Mouse (Mus musculus) MEL (cell line): ENCODE measurements around the gene Tsc22d2. TPM values are rescaled to one million over a fixed set of nuclear protein-coding genes. Genes with fewer than 3 reads are reported as not detected.

Experiments used
- DNase-seq: peaks from one replicate; pipeline ENCODE4 v3.0.0; 2011; ENCODE audit warnings: low read depth, low spot score
- H3K27ac ChIP-seq: 2 replicates; pipeline ENCODE4 v1.5.1; 2012; ENCODE audit warnings: low read depth, mild to moderate bottlenecking, control low read depth, low read length, moderate library complexity; ENCODE audit not compliant: control insufficient read depth
- H3K27me3 ChIP-seq, 2 experiments: fragments of 150-350 bp in 1 of 2; sonication (generic) in 1 of 2; 2 replicates each; pipeline ENCODE4 v1.6.1; 2012; ENCODE audit warnings: low read length in 2 of 2, mild to moderate bottlenecking in 2 of 2, improper control_type of control experiment in 1 of 2, moderate library complexity in 1 of 2; ENCODE audit not compliant: insufficient read depth in 2 of 2, control insufficient read depth in 1 of 2
- H3K36me3 ChIP-seq, 2 experiments: 2 replicates each; pipeline ENCODE4 v1.6.1; 2012 to 2014; ENCODE audit warnings: low read length in 2 of 2, improper control_type of control experiment in 1 of 2, inconsistent platforms in 1 of 2, mild to moderate bottlenecking in 1 of 2; ENCODE audit not compliant: insufficient read depth in 2 of 2, control insufficient read depth in 1 of 2
- H3K4me1 ChIP-seq, 2 experiments: fragments of 150-350 bp in 1 of 2; sonication (generic) in 1 of 2; 2 replicates each; pipeline ENCODE4 v1.6.1; 2012; ENCODE audit warnings: low read length in 2 of 2, improper control_type of control experiment in 1 of 2, mild to moderate bottlenecking in 1 of 2; ENCODE audit not compliant: insufficient read depth in 2 of 2, control insufficient read depth in 1 of 2
- H3K4me3 ChIP-seq, 2 experiments: fragments of 150-350 bp in 1 of 2; sonication (generic) in 1 of 2; 2 replicates each; pipeline ENCODE4 v1.5.1; 2012; ENCODE audit warnings: low read depth in 2 of 2, low read length in 2 of 2, mild to moderate bottlenecking in 2 of 2, moderate library complexity in 2 of 2, control low read depth in 1 of 2, improper control_type of control experiment in 1 of 2; ENCODE audit not compliant: control insufficient read depth in 1 of 2, insufficient read depth in 1 of 2
- H3K79me2 ChIP-seq: 2 replicates; pipeline ENCODE4 v1.6.1; 2012; ENCODE audit warnings: mild to moderate bottlenecking, low read length, moderate library complexity; ENCODE audit not compliant: control insufficient read depth, poor library complexity, insufficient read depth
- H3K9ac ChIP-seq: 2 replicates; pipeline ENCODE4 v1.6.1; 2012; ENCODE audit warnings: low read depth, mild to moderate bottlenecking, control low read depth, low read length, moderate library complexity; ENCODE audit not compliant: control insufficient read depth, poor library complexity, severe bottlenecking
- H3K9me3 ChIP-seq: fragments of 150-350 bp; sonication (generic); replicated peaks from 2 replicates; pipeline ENCODE4 v1.6.1; 2012; ENCODE audit warnings: mild to moderate bottlenecking, low read length, improper control_type of control experiment, moderate library complexity; ENCODE audit not compliant: insufficient read depth
- CHD1 ChIP-seq: IDR thresholded peaks from 2 replicates; pipeline ENCODE4 v1.6.1; 2012; ENCODE audit warnings: low read depth, mild to moderate bottlenecking, inconsistent platforms, low read length, improper control_type of control experiment
- CHD2 ChIP-seq: IDR thresholded peaks from 2 replicates; pipeline ENCODE4 v1.6.1; 2011; ENCODE audit warnings: low read length, improper control_type of control experiment
- CTCF ChIP-seq, 3 experiments: IDR thresholded peaks in 2 of 3; conservative IDR thresholded peaks in 1 of 3; 2 replicates each; pipeline ENCODE4 v1.5.1; 2011 to 2012; ENCODE audit warnings: low read length in 3 of 3, low read depth in 2 of 3, mild to moderate bottlenecking in 2 of 3, improper control_type of control experiment in 1 of 3, inconsistent platforms in 1 of 3, mixed read lengths in 1 of 3, moderate library complexity in 1 of 3; ENCODE audit not compliant: control insufficient read depth in 1 of 3, insufficient read depth in 1 of 3, poor library complexity in 1 of 3, severe bottlenecking in 1 of 3
- E2F4 ChIP-seq: IDR thresholded peaks from 2 replicates; pipeline ENCODE4 v1.6.1; 2011; ENCODE audit warnings: low read depth, low read length, improper control_type of control experiment, borderline replicate concordance
- ELF1 ChIP-seq: IDR thresholded peaks from 2 replicates; pipeline ENCODE4 v1.6.1; 2014; ENCODE audit warnings: low read depth, mild to moderate bottlenecking, inconsistent platforms, low read length, improper control_type of control experiment, moderate library complexity
- EP300 ChIP-seq, 2 experiments: IDR thresholded peaks; 2 replicates each; pipeline ENCODE4 v1.6.1; 2011; ENCODE audit warnings: improper control_type of control experiment in 2 of 2, low read length in 2 of 2, low read depth in 1 of 2, mild to moderate bottlenecking in 1 of 2
- ETS1 ChIP-seq: IDR thresholded peaks from 2 replicates; pipeline ENCODE4 v1.6.1; 2012; ENCODE audit warnings: low read depth, mild to moderate bottlenecking, inconsistent platforms, low read length, improper control_type of control experiment, moderate library complexity
- GABPA ChIP-seq: IDR thresholded peaks from 2 replicates; pipeline ENCODE4 v1.6.1; 2012; ENCODE audit warnings: low read depth, mild to moderate bottlenecking, inconsistent platforms, low read length, improper control_type of control experiment, moderate library complexity
- GATA1 ChIP-seq: IDR thresholded peaks from 2 replicates; pipeline ENCODE4 v1.6.1; 2011; ENCODE audit warnings: low read depth, low read length, improper control_type of control experiment
- HCFC1 ChIP-seq: IDR thresholded peaks from 2 replicates; pipeline ENCODE4 v1.6.1; 2012; ENCODE audit warnings: low read depth, mild to moderate bottlenecking, inconsistent platforms, low read length, improper control_type of control experiment, moderate library complexity
- JUND ChIP-seq: IDR thresholded peaks from 2 replicates; pipeline ENCODE4 v1.6.1; 2011; ENCODE audit warnings: low read depth, mild to moderate bottlenecking, improper control_type of control experiment, low read length
- KAT2A ChIP-seq: conservative IDR thresholded peaks from 2 replicates; pipeline ENCODE4 v1.6.1; 2012; ENCODE audit warnings: low read depth, low read length, improper control_type of control experiment, inconsistent platforms
- MAFK ChIP-seq: IDR thresholded peaks from 2 replicates; pipeline ENCODE4 v1.6.1; 2011; ENCODE audit warnings: low read depth, mild to moderate bottlenecking, low read length, improper control_type of control experiment, borderline replicate concordance
- MAX ChIP-seq: IDR thresholded peaks from 2 replicates; pipeline ENCODE4 v1.6.1; 2011; ENCODE audit warnings: low read length, improper control_type of control experiment
- MAZ ChIP-seq: IDR thresholded peaks from 2 replicates; pipeline ENCODE4 v1.6.1; 2012; ENCODE audit warnings: low read depth, mild to moderate bottlenecking, inconsistent platforms, low read length, improper control_type of control experiment
- MEF2A ChIP-seq: IDR thresholded peaks from 2 replicates; pipeline ENCODE4 v1.6.1; 2014; ENCODE audit warnings: low read depth, mild to moderate bottlenecking, inconsistent platforms, low read length, improper control_type of control experiment; ENCODE audit not compliant: poor library complexity, insufficient replicate concordance, severe bottlenecking; ENCODE audit errors: extremely low read depth
- MXI1 ChIP-seq: IDR thresholded peaks from 2 replicates; pipeline ENCODE4 v1.6.1; 2011; ENCODE audit warnings: mild to moderate bottlenecking, low read depth, low read length, improper control_type of control experiment
- MYB ChIP-seq: IDR thresholded peaks from 2 replicates; pipeline ENCODE4 v1.6.1; 2011; ENCODE audit warnings: mild to moderate bottlenecking, low read depth, low read length, improper control_type of control experiment
- MYC ChIP-seq: IDR thresholded peaks from 2 replicates; pipeline ENCODE4 v1.6.1; 2011; ENCODE audit warnings: low read depth, mild to moderate bottlenecking, low read length, improper control_type of control experiment, moderate library complexity
- NELFE ChIP-seq: IDR thresholded peaks from 2 replicates; pipeline ENCODE4 v1.6.1; 2011; ENCODE audit warnings: low read depth, low read length, improper control_type of control experiment
- NRF1 ChIP-seq: IDR thresholded peaks from 2 replicates; pipeline ENCODE4 v1.6.1; 2014; ENCODE audit warnings: low read depth, mild to moderate bottlenecking, inconsistent platforms, low read length, improper control_type of control experiment, moderate library complexity; ENCODE audit not compliant: poor library complexity, insufficient read depth, severe bottlenecking
- POLR2A ChIP-seq, 2 experiments: IDR thresholded peaks; 2 replicates each; pipeline ENCODE4 v1.6.1; 2011 to 2012; ENCODE audit warnings: low read length in 2 of 2, mild to moderate bottlenecking in 2 of 2, control low read depth in 1 of 2, improper control_type of control experiment in 1 of 2, low read depth in 1 of 2, moderate library complexity in 1 of 2; ENCODE audit not compliant: control insufficient read depth in 1 of 2, insufficient read depth in 1 of 2, poor library complexity in 1 of 2
- POLR2AphosphoS2 ChIP-seq: IDR thresholded peaks from 2 replicates; pipeline ENCODE4 v1.6.1; 2011; ENCODE audit warnings: low read length, improper control_type of control experiment
- POLR2AphosphoS5 ChIP-seq: IDR thresholded peaks from 2 replicates; pipeline ENCODE4 v1.6.1; 2012; ENCODE audit warnings: low read depth, borderline replicate concordance, mild to moderate bottlenecking, inconsistent platforms, low read length, moderate library complexity, mixed read lengths
- RAD21 ChIP-seq: IDR thresholded peaks from 2 replicates; pipeline ENCODE4 v1.6.1; 2011; ENCODE audit warnings: mild to moderate bottlenecking, low read depth, low read length, improper control_type of control experiment
- RCOR1 ChIP-seq: IDR thresholded peaks from 2 replicates; pipeline ENCODE4 v1.6.1; 2012; ENCODE audit warnings: low read depth, mild to moderate bottlenecking, inconsistent platforms, low read length, improper control_type of control experiment
- SIN3A ChIP-seq: IDR thresholded peaks from 2 replicates; pipeline ENCODE4 v1.6.1; 2012; ENCODE audit warnings: low read length, improper control_type of control experiment, inconsistent platforms
- SMC3 ChIP-seq: IDR thresholded peaks from 2 replicates; pipeline ENCODE4 v1.6.1; 2011; ENCODE audit warnings: low read depth, low read length, improper control_type of control experiment
- TAL1 ChIP-seq: IDR thresholded peaks from 2 replicates; pipeline ENCODE4 v1.6.1; 2012; ENCODE audit warnings: mild to moderate bottlenecking, inconsistent platforms, low read length, moderate library complexity, mixed read lengths
- TBP ChIP-seq: IDR thresholded peaks from 2 replicates; pipeline ENCODE4 v1.8.0; 2011; ENCODE audit warnings: low read depth, low read length, improper control_type of control experiment
- TCF12 ChIP-seq: IDR thresholded peaks from 2 replicates; pipeline ENCODE4 v1.6.1; 2014; ENCODE audit warnings: low read depth, mild to moderate bottlenecking, inconsistent platforms, low read length, improper control_type of control experiment, moderate library complexity
- UBTF ChIP-seq: IDR thresholded peaks from 2 replicates; pipeline ENCODE4 v1.6.1; 2012; ENCODE audit warnings: low read depth, mild to moderate bottlenecking, inconsistent platforms, low read length, improper control_type of control experiment, moderate library complexity, borderline replicate concordance; ENCODE audit not compliant: insufficient read depth
- USF1 ChIP-seq: IDR thresholded peaks from 2 replicates; pipeline ENCODE4 v1.6.1; 2014; ENCODE audit warnings: low read depth, mild to moderate bottlenecking, inconsistent platforms, low read length, improper control_type of control experiment, moderate library complexity
- USF2 ChIP-seq, 2 experiments: IDR thresholded peaks; 2 replicates each; pipeline ENCODE4 v1.6.1; 2011 to 2012; ENCODE audit warnings: improper control_type of control experiment in 2 of 2, low read length in 2 of 2, borderline replicate concordance in 1 of 2, inconsistent platforms in 1 of 2, low read depth in 1 of 2, mild to moderate bottlenecking in 1 of 2; ENCODE audit not compliant: insufficient read depth in 1 of 2
- ZC3H11A ChIP-seq: IDR thresholded peaks from 2 replicates; pipeline ENCODE4 v1.6.1; 2012; ENCODE audit warnings: low read depth, mild to moderate bottlenecking, inconsistent platforms, low read length, improper control_type of control experiment
- ZKSCAN1 ChIP-seq: IDR thresholded peaks from 2 replicates; pipeline ENCODE4 v1.6.1; 2012; ENCODE audit warnings: low read depth, mild to moderate bottlenecking, inconsistent platforms, low read length, improper control_type of control experiment, moderate library complexity
- ZMIZ1 ChIP-seq: IDR thresholded peaks from 2 replicates; pipeline ENCODE4 v1.6.1; 2012; ENCODE audit warnings: low read depth, mild to moderate bottlenecking, inconsistent platforms, low read length, improper control_type of control experiment, moderate library complexity
- ZNF384 ChIP-seq: IDR thresholded peaks from 2 replicates; pipeline ENCODE4 v1.6.1; 2012; ENCODE audit warnings: low read depth, mild to moderate bottlenecking, inconsistent platforms, low read length, improper control_type of control experiment
- polyA plus RNA-seq, 2 experiments: library from polyadenylated mRNA; stranded (reverse) in 1 of 2; unstranded in 1 of 2; fragments of >175 nt in 1 of 2; fragments of >200 nt in 1 of 2; gene quantifications; 2 replicates each; pipeline versions ENCODE4 v1.2.1 to v1.2.4; 2012; ENCODE audit warnings: low replicate concordance in 2 of 2, low read depth in 1 of 2; ENCODE audit not compliant: insufficient read length in 2 of 2, insufficient read depth in 1 of 2, missing spikeins in 1 of 2
- total RNA-seq: library from RNA; depleted of rRNA; stranded (reverse); fragments of 300-350 nt; gene quantifications from 2 replicates; pipeline ENCODE4 v1.2.3, GENCODE M21; 2012

Gene Tsc22d2
- total and polyA plus RNA-seq, 3 experiments: 10.7 to 13.3 TPM; not detected in 1

GRCm38 (mm10) chr3:58501961-58502360 lies 87.4 kb downstream of the Tsc22d2 start:
- Histone ChIP-seq H3K27me3 (no peaks in the 10 kb centered on the region), H3K27ac (peak overlapping the region; percentile 70), H3K9ac (peak overlapping the region; percentile 35), H3K79me2 (no peaks in the 10 kb centered on the region), H3K4me3 (peak overlapping the region in 1 of 2 experiments; percentile 20; a peak in 2 of 4 replicates), H3K36me3 (peaks cover 0 to 20% of the 10 kb centered on the region in 2 experiments; a peak in 2 of 4 replicates), H3K9me3 (no peaks in the 10 kb centered on the region), H3K4me1 (peaks cover 5 to 9% of the 10 kb centered on the region in 2 experiments)
- peak; percentile 88 for DNase-seq
- TF ChIP-seq MAZ (peak; percentile 96), ZKSCAN1 (no peak), UBTF (no peak), MEF2A (no peak), MAFK (no peak), TAL1 (peak; percentile 36; the same call in 1 of the 2 replicates), MYB (no peak), RAD21 (no peak), POLR2AphosphoS2 (no peak), TBP (0 out of 2 replicates have a peak, but pooled peaks have one; percentile 47), TCF12 (peak; percentile 79), USF1 (no peak), CHD1 (no peak), E2F4 (no peak), ZMIZ1 (no peak), ZC3H11A (no peak), NRF1 (no peak), SIN3A (peak; percentile 74), CTCF (IDR thresholded peaks at IDR 0.05 in 2 of 3, conservative IDR thresholded peaks at IDR 0.05 in 1 of 3; ENCODE audit: control insufficient read depth in 1 of 3, insufficient read depth in 1 of 3, low read depth in 2 of 3, low read length in 3 of 3, poor library complexity in 1 of 3, severe bottlenecking in 1 of 3) (no peak), KAT2A (no peak), ELF1 (no peak), RCOR1 (peak; percentile 52; the same call in 1 of the 2 replicates), MYC (peak; percentile 77), ETS1 (peak; percentile 91), USF2 (IDR thresholded peaks at IDR 0.05; ENCODE audit: borderline replicate concordance in 1 of 2, insufficient read depth in 1 of 2, low read depth in 1 of 2, low read length in 2 of 2) (no peak), CHD2 (no peak), POLR2A (IDR thresholded peaks at IDR 0.05; ENCODE audit: control insufficient read depth in 1 of 2, insufficient read depth in 1 of 2, low read depth in 1 of 2, low read length in 2 of 2, poor library complexity in 1 of 2) (no peak), SMC3 (no peak), POLR2AphosphoS5 (no peak), NELFE (no peak), HCFC1 (no peak), ZNF384 (no peak), JUND (no peak), GATA1 (peak; percentile 78), MXI1 (peak; percentile 73; the same call in 1 of the 2 replicates), EP300 (IDR thresholded peaks at IDR 0.05; ENCODE audit: low read depth in 1 of 2, low read length in 2 of 2) (peak; percentile 74 to 77), MAX (peak; percentile 44; the same call in 1 of the 2 replicates), GABPA (no peak)
